Mouse (Mus musculus) midbrain, embryonic 10.5 days (tissue): ENCODE results near the gene Ccdc154. TPM values are rescaled to one million over a fixed set of nuclear protein-coding genes. Genes with fewer than 3 reads are reported as not detected.

Experiments used
- DNase-seq: peaks from one replicate; pipeline ENCODE4 v3.0.0-alpha.2; 2017; ENCODE audit warnings: low spot score
- H3K27ac ChIP-seq: fragments of 300-500 bp; sonication (generic); replicated peaks from 2 replicates; pipeline ENCODE4 v1.5.1; 2016; ENCODE audit warnings: mild to moderate bottlenecking
- H3K27me3 ChIP-seq: fragments of 300-500 bp; sonication (generic); 2 replicates; pipeline ENCODE4 v1.6.1; 2016; ENCODE audit warnings: low read depth, mild to moderate bottlenecking; ENCODE audit not compliant: poor library complexity, severe bottlenecking
- H3K36me3 ChIP-seq: fragments of 300-500 bp; sonication (generic); 2 replicates; pipeline ENCODE4 v1.6.1; 2016; ENCODE audit warnings: mild to moderate bottlenecking, moderate library complexity
- H3K4me1 ChIP-seq: fragments of 300-500 bp; sonication (generic); 2 replicates; pipeline ENCODE4 v1.6.1; 2016
- H3K4me3 ChIP-seq: fragments of 300-500 bp; sonication (generic); 2 replicates; pipeline ENCODE4 v1.5.1; 2016; ENCODE audit warnings: mild to moderate bottlenecking, moderate library complexity
- H3K9me3 ChIP-seq: fragments of 300-500 bp; sonication (generic); replicated peaks from 2 replicates; pipeline ENCODE4 v1.6.1; 2016; ENCODE audit warnings: mild to moderate bottlenecking
- WGBS: fragments of 180-500 bp; shearing (Covaris S2); methylation state at CpG from one replicate; pipeline ENCODE4 v1.1.7; 2016; 5-methylcytosine and 5-hydroxymethylcytosine counted together
- polyA plus RNA-seq: library from polyadenylated mRNA; unstranded; fragments of >200 nt; fragmentation: Nextera tagmentation; extraction: Ambion mirVana; gene quantifications from 2 replicates; pipeline ENCODE4 v1.2.1, GENCODE M21; 2016

Ccdc154 gene
- polyA plus RNA-seq, 1 experiment from 2014 or later, result not detected

- H3K4me3 ChIP-seq, result no peak overlapping the region
- no peaks in the 10 kb centered on the region for H3K27me3 ChIP-seq
- H3K9me3 ChIP-seq, result no peaks in the 10 kb centered on the region
- DNase-seq, result no peak
- 0 out of 2 replicates have a peak, but pooled peaks cover 28% of the 10 kb centered on the region for H3K36me3 ChIP-seq
- WGBS, result 93% methylated on average over 1 of the region's 1 CpGs
- H3K27ac ChIP-seq, result no peak overlapping the region
- H3K4me1 ChIP-seq, result peaks cover 10% of the 10 kb centered on the region
These were observed 23.5 kb upstream of the Ccdc154 start for GRCm38 (mm10) chr17:25138803-25139202.

GRCm38 (mm10) chr17:25139960-25140359, 22.3 kb upstream of the Ccdc154 start:
- no peaks in the 10 kb centered on the region for H3K4me1 ChIP-seq
- no peak for DNase-seq
- no peak overlapping the region for H3K4me3 ChIP-seq
- H3K9me3 ChIP-seq, result no peaks in the 10 kb centered on the region
- H3K27ac ChIP-seq, result no peak overlapping the region
- H3K36me3 ChIP-seq, result peaks cover 35% of the 10 kb centered on the region
- 71% methylated on average over 4 of the region's 4 CpGs for WGBS
- no peaks in the 10 kb centered on the region for H3K27me3 ChIP-seq

- Histone ChIP-seq H3K27me3 (no peaks in the 10 kb centered on the region), H3K4me1 (no peaks in the 10 kb centered on the region), H3K9me3 (no peaks in the 10 kb centered on the region), H3K36me3 (peaks cover 32% of the 10 kb centered on the region), H3K4me3 (no peak overlapping the region), H3K27ac (no peak overlapping the region)
- 77% methylated on average over 7 of the region's 7 CpGs for WGBS
- no peak for DNase-seq
These were observed 1.1 kb downstream of the Ccdc154 start for GRCm38 (mm10) chr17:25163387-25163786.

GRCm38 (mm10) chr17:25164770-25165169, 2.5 kb downstream of the Ccdc154 start:
- WGBS, result 91% methylated on average over 3 of the region's 3 CpGs
- H3K4me3 ChIP-seq, result no peak overlapping the region
- no peaks in the 10 kb centered on the region for H3K9me3 ChIP-seq
- no peak for DNase-seq
- peaks cover 19% of the 10 kb centered on the region for H3K36me3 ChIP-seq
- H3K4me1 ChIP-seq, result no peaks in the 10 kb centered on the region
- no peak overlapping the region; the same call in 1 of the 2 replicates for H3K27ac ChIP-seq
- no peaks in the 10 kb centered on the region for H3K27me3 ChIP-seq

- WGBS, result 80% methylated on average over 6 of the region's 6 CpGs
- Histone ChIP-seq H3K27me3 (no peaks in the 10 kb centered on the region), H3K4me1 (no peaks in the 10 kb centered on the region), H3K9me3 (no peaks in the 10 kb centered on the region), H3K27ac (no peak overlapping the region), H3K4me3 (no peak overlapping the region), H3K36me3 (peaks cover 6% of the 10 kb centered on the region)
- no peak for DNase-seq
These were observed 3.9 kb downstream of the Ccdc154 start for GRCm38 (mm10) chr17:25165970-25166671.

GRCm38 (mm10) chr17:25169706-25170105, 7.4 kb downstream of the Ccdc154 start:
- no peak for DNase-seq
- H3K4me1 ChIP-seq, result no peaks in the 10 kb centered on the region
- 88% methylated on average over 2 of the region's 2 CpGs for WGBS
- H3K27ac ChIP-seq, result no peak overlapping the region
- no peaks in the 10 kb centered on the region for H3K27me3 ChIP-seq
- H3K4me3 ChIP-seq, result no peak overlapping the region
- H3K36me3 ChIP-seq, result no peaks in the 10 kb centered on the region
- no peaks in the 10 kb centered on the region for H3K9me3 ChIP-seq

- H3K27me3 ChIP-seq, result no peaks in the 10 kb centered on the region
- 88% methylated on average over 3 of the region's 3 CpGs for WGBS
These were observed 10.3 kb downstream of the Ccdc154 start for GRCm38 (mm10) chr17:25172558-25172957.

GRCm38 (mm10) chr17:25175411-25175810, 13.2 kb downstream of the Ccdc154 start, which contains the start of gene Gm38655:
TSS of gene Gm38655 (minus strand) at chr17:25175471.
- 73% methylated on average over 9 of the region's 9 CpGs for WGBS
- Histone ChIP-seq H3K36me3 (no peaks in the 10 kb centered on the region), H3K9me3 (no peaks in the 10 kb centered on the region), H3K27ac (no peak within 1 kb of the TSS), H3K27me3 (no peaks in the 10 kb centered on the region), H3K4me1 (peaks cover 7% of the 10 kb centered on the region; the same call in 1 of the 2 replicates), H3K4me3 (no peak within 1 kb of the TSS)
- DNase-seq, result no peak

More at GRCm38 (mm10) chr17:25172558-25172957, 10.3 kb downstream of the Ccdc154 start:
- Histone ChIP-seq H3K27ac (no peak overlapping the region), H3K4me3 (no peak overlapping the region), H3K36me3 (no peaks in the 10 kb centered on the region), H3K4me1 (peaks cover 7% of the 10 kb centered on the region; the same call in 1 of the 2 replicates), H3K9me3 (no peaks in the 10 kb centered on the region)
- DNase-seq, result no peak

- Histone ChIP-seq H3K27me3 (0 out of 2 replicates have a peak, but pooled peaks cover 8% of the 10 kb centered on the region), H3K9me3 (no peaks in the 10 kb centered on the region), H3K4me3 (peak overlapping the region; percentile 99), H3K36me3 (0 out of 2 replicates have a peak, but pooled peaks cover 7% of the 10 kb centered on the region), H3K27ac (peak overlapping the region; percentile 91; the same call in 1 of the 2 replicates), H3K4me1 (peaks cover 38% of the 10 kb centered on the region)
- DNase-seq, result no peak
These were observed 21.0 kb downstream of the Ccdc154 start for GRCm38 (mm10) chr17:25183232-25183631.

GRCm38 (mm10) chr17:25184129-25184691, 21.9 kb downstream of the Ccdc154 start, which contains the start of gene BC003965:
TSS of gene BC003965 (plus strand) at chr17:25184554.
- H3K27ac ChIP-seq, result peak within 1 kb of the TSS; percentile 91
- H3K9me3 ChIP-seq, result no peaks in the 10 kb centered on the region
- 0 out of 2 replicates have a peak, but pooled peaks cover 7% of the 10 kb centered on the region for H3K36me3 ChIP-seq
- H3K4me1 ChIP-seq, result peaks cover 44% of the 10 kb centered on the region
- H3K27me3 ChIP-seq, result 0 out of 2 replicates have a peak, but pooled peaks cover 8% of the 10 kb centered on the region
- WGBS, result under 1% methylated on average over 50 of the region's 50 CpGs
- peak within 1 kb of the TSS; percentile 99 for H3K4me3 ChIP-seq
- peak; percentile 98 for DNase-seq

GRCm38 (mm10) chr17:25184961-25185360, 22.7 kb downstream of the Ccdc154 start:
- no peak for DNase-seq
- Histone ChIP-seq H3K27ac (peak overlapping the region; percentile 91), H3K4me1 (peaks cover 52% of the 10 kb centered on the region)

GRCm38 (mm10) chr17:25187784-25188149, 25.5 kb downstream of the Ccdc154 start:
- no peaks in the 10 kb centered on the region for H3K9me3 ChIP-seq
- H3K4me3 ChIP-seq, result peak overlapping the region; percentile 99
- peak overlapping the region; percentile 91 for H3K27ac ChIP-seq
- 6% methylated on average over 11 of the region's 11 CpGs for WGBS
- H3K27me3 ChIP-seq, result no peaks in the 10 kb centered on the region
- DNase-seq, result no peak
- peaks cover 19% of the 10 kb centered on the region; the same call in 1 of the 2 replicates for H3K36me3 ChIP-seq
- peaks cover 52% of the 10 kb centered on the region for H3K4me1 ChIP-seq

More at GRCm38 (mm10) chr17:25184961-25185360, 22.7 kb downstream of the Ccdc154 start:
- Histone ChIP-seq H3K36me3 (0 out of 2 replicates have a peak, but pooled peaks cover 7% of the 10 kb centered on the region), H3K9me3 (no peaks in the 10 kb centered on the region), H3K4me3 (peak overlapping the region; percentile 99), H3K27me3 (0 out of 2 replicates have a peak, but pooled peaks cover 8% of the 10 kb centered on the region)
- WGBS, result 10% methylated on average over 17 of the region's 17 CpGs
